Mouse (Mus musculus): ENCODE results near the gene Serpine2.

DNA sequence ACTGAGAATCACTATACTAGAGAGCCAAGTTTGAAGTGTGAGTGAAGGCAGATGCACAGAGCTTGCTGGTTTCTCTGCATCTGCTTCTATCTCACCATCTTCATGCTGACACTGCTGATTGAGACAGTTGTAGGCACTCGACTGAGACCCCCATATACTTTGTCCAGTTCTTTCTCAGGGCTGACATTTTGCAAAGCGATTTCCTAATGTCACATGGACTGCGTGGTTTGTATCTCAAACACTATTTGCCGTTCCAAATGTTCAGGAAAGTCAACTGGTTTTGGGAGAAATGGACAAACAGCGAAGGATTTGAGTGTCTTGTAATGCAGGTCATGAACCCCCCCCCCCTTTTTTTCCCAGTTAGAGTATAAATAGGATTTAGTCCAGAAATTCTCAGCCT lies 1.0 kb downstream of the Serpine2 start:
- TF ChIP-seq CTCF (IDR thresholded peaks at IDR 0.05; ENCODE audit: low read depth) (no peak), EP300 (IDR thresholded peaks at IDR 0.05; ENCODE audit: low read depth) (no peak)
